Mouse (Mus musculus): Measurements from ENCODE around the gene E330009J07Rik.

DNA sequence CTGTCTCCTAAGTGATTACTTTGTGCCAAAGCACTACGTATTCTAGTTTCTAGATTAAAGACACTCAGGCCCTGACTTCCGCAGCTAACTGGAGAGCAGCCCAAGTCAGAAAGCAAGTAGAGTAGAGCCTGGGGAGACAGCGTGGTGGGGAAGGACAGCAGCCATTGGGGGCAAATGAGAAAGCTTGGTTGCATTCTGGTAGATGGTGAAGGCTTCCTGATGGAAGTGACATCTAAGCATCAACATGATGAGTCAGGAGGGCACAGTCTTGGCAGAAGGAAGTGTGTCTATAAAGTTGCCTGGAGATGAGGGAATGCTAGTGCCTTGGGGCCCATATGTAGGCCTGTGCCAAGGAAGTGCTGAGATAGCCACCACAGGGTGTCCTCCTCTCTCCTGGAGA is 22.4 kb downstream of the E330009J07Rik start:
- TF ChIP-seq CTCF (IDR thresholded peaks at IDR 0.05) (no peak), EP300 (IDR thresholded peaks at IDR 0.05) (no peak)

Measured in lung, postnatal 0 days (tissue).